Mouse (Mus musculus) liver, embryonic 15.5 days (tissue): ENCODE data around the gene Flt1. TPM values are rescaled to one million over a fixed set of nuclear protein-coding genes. Genes with fewer than 3 reads are reported as not detected.
A peak's percentile ranks its signal among the peaks of the same experiment; 100 is the strongest.

Experiments used
- ATAC-seq: fragments of 200-750 bp; cut with Nextera tagmentation; 2 replicates; pipeline ENCODE4 v1.8.0; 2017; ENCODE audit warnings: moderate number of reproducible peaks, mild to moderate bottlenecking, moderate library complexity; ENCODE audit not compliant: insufficient read depth
- H3K27ac ChIP-seq: fragments of 300-500 bp; sonication (generic); replicated peaks from 2 replicates; pipeline ENCODE4 v1.5.1; 2015; ENCODE audit warnings: mild to moderate bottlenecking, inconsistent platforms
- H3K27me3 ChIP-seq: fragments of 300-500 bp; sonication (generic); 2 replicates; pipeline ENCODE4 v1.6.1; 2015; ENCODE audit warnings: mild to moderate bottlenecking, inconsistent platforms
- H3K36me3 ChIP-seq: fragments of 300-500 bp; sonication (generic); replicated peaks from 2 replicates; pipeline ENCODE4 v1.6.1; 2015; ENCODE audit warnings: moderate library complexity, mild to moderate bottlenecking, inconsistent platforms
- H3K4me1 ChIP-seq: fragments of 300-500 bp; sonication (generic); replicated peaks from 2 replicates; pipeline ENCODE4 v1.6.1; 2015; ENCODE audit warnings: inconsistent platforms
- H3K4me2 ChIP-seq: fragments of 300-500 bp; sonication (generic); 2 replicates; pipeline ENCODE4 v1.6.1; 2015; ENCODE audit warnings: moderate library complexity, mild to moderate bottlenecking, inconsistent platforms
- H3K4me3 ChIP-seq: fragments of 300-500 bp; sonication (generic); replicated peaks from 2 replicates; pipeline ENCODE4 v1.5.1; 2015; ENCODE audit warnings: mild to moderate bottlenecking, inconsistent platforms
- H3K9ac ChIP-seq: fragments of 300-500 bp; sonication (generic); 2 replicates; pipeline ENCODE4 v1.6.1; 2015; ENCODE audit warnings: moderate library complexity, mild to moderate bottlenecking, inconsistent platforms
- H3K9me3 ChIP-seq: fragments of 300-500 bp; sonication (generic); replicated peaks from 2 replicates; pipeline ENCODE4 v1.6.1; 2016; ENCODE audit warnings: inconsistent platforms
- WGBS: fragments of 180-500 bp; shearing (Covaris S2); methylation state at CpG from one replicate; pipeline ENCODE4 v1.1.7; 2015; ENCODE audit warnings: mixed read lengths; ENCODE audit not compliant: insufficient replicate concordance; 5-methylcytosine and 5-hydroxymethylcytosine counted together
- polyA plus RNA-seq: library from polyadenylated mRNA; unstranded; fragments of >200 nt; fragmentation: Nextera tagmentation; extraction: Ambion mirVana; gene quantifications from 2 replicates; pipeline ENCODE4 v1.2.1, GENCODE M21; 2015

Flt1 gene
- polyA plus RNA-seq, 1 experiment from 2014 or later: 2.9 TPM

GRCm38 (mm10) chr5:147724391-147724790 lies 1.4 kb downstream of the Flt1 start:
- Histone ChIP-seq H3K4me3 (no peak overlapping the region), H3K27me3 (peaks cover 97% of the 10 kb centered on the region), H3K4me2 (peak overlapping the region; percentile 55; the same call in 1 of the 2 replicates), H3K27ac (no peak overlapping the region), H3K9me3 (no peaks in the 10 kb centered on the region), H3K9ac (no peak overlapping the region), H3K36me3 (no peaks in the 10 kb centered on the region), H3K4me1 (peaks cover 11% of the 10 kb centered on the region; the same call in 1 of the 2 replicates)
- WGBS: 1% methylated on average over 14 of the region's 14 CpGs
- ATAC-seq: no peak

GRCm38 (mm10) chr5:147723811-147724210 lies 2.0 kb downstream of the Flt1 start:
- no peak overlapping the region for H3K4me2 ChIP-seq
- peaks cover 11% of the 10 kb centered on the region; the same call in 1 of the 2 replicates for H3K4me1 ChIP-seq
- no peaks in the 10 kb centered on the region for H3K36me3 ChIP-seq
- no peak overlapping the region for H3K9ac ChIP-seq
- H3K9me3 ChIP-seq: no peaks in the 10 kb centered on the region
- WGBS: 5% methylated on average over 17 of the region's 17 CpGs
- no peak overlapping the region for H3K27ac ChIP-seq
- no peak overlapping the region for H3K4me3 ChIP-seq
- H3K27me3 ChIP-seq: peaks cover 97% of the 10 kb centered on the region
- ATAC-seq: no peak

- Histone ChIP-seq H3K4me3 (no peak overlapping the region), H3K4me2 (no peak overlapping the region), H3K9ac (no peak overlapping the region), H3K36me3 (no peaks in the 10 kb centered on the region), H3K9me3 (no peaks in the 10 kb centered on the region), H3K4me1 (peaks cover 11% of the 10 kb centered on the region; the same call in 1 of the 2 replicates), H3K27me3 (peaks cover 75% of the 10 kb centered on the region), H3K27ac (no peak overlapping the region)
- 6% methylated on average over 8 of the region's 8 CpGs for WGBS
- peak; percentile 42; the same call in 1 of the 2 replicates for ATAC-seq
Observed at GRCm38 (mm10) chr5:147721438-147721837, 4.4 kb downstream of the Flt1 start.

- H3K27me3 ChIP-seq: peaks cover 44% of the 10 kb centered on the region
- H3K4me1 ChIP-seq: no peaks in the 10 kb centered on the region
- no peak overlapping the region for H3K9ac ChIP-seq
- 73% methylated on average over 7 of the region's 7 CpGs for WGBS
- no peak for ATAC-seq
- H3K4me2 ChIP-seq: no peak overlapping the region
- no peak overlapping the region for H3K4me3 ChIP-seq
- no peaks in the 10 kb centered on the region for H3K36me3 ChIP-seq
- H3K9me3 ChIP-seq: no peaks in the 10 kb centered on the region
- H3K27ac ChIP-seq: no peak overlapping the region
Observed at GRCm38 (mm10) chr5:147718335-147718734, 7.5 kb downstream of the Flt1 start.

DNA sequence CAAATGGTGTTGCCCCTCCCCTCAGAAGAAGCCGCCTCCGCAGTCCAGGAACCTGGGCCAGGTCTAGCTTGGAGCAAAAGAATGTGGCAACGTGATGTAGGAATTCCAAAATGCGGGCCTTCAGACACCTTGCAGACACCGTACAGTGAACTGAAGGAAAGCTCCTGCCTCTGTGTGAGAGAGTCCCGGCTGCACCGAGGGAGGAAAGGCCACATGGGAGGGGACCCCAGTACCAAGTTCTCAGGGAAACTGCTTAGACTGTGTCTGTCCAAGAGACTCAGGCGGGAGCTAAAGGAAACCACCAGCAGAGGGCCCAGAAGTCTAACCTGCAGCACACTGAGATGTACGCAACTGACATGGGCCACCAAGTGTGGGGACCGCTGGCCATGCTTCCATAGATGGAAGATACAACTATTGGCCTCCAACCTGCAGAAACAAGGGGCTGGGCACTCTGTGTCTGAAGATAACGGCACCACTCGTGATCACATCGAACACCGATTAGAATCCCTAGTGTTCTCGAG lies 9.1 kb downstream of the Flt1 start:
- no peak overlapping the region for H3K4me2 ChIP-seq
- H3K27ac ChIP-seq: no peak overlapping the region
- no peaks in the 10 kb centered on the region for H3K36me3 ChIP-seq
- H3K4me1 ChIP-seq: no peaks in the 10 kb centered on the region
- H3K9ac ChIP-seq: no peak overlapping the region
- H3K4me3 ChIP-seq: no peak overlapping the region
- no peaks in the 10 kb centered on the region for H3K9me3 ChIP-seq
- WGBS: 67% methylated on average over 15 of the region's 15 CpGs
- peaks cover 30% of the 10 kb centered on the region for H3K27me3 ChIP-seq
- ATAC-seq: no peak

- H3K36me3 ChIP-seq: no peaks in the 10 kb centered on the region
- H3K9ac ChIP-seq: no peak overlapping the region
- 68% methylated on average over 9 of the region's 9 CpGs for WGBS
- ATAC-seq: no peak
- no peaks in the 10 kb centered on the region for H3K9me3 ChIP-seq
- no peak overlapping the region for H3K4me3 ChIP-seq
- H3K27ac ChIP-seq: no peak overlapping the region
- H3K4me2 ChIP-seq: no peak overlapping the region
- H3K4me1 ChIP-seq: no peaks in the 10 kb centered on the region
- H3K27me3 ChIP-seq: peaks cover 25% of the 10 kb centered on the region
Observed at GRCm38 (mm10) chr5:147716276-147716675, 9.5 kb downstream of the Flt1 start.

GRCm38 (mm10) chr5:147715391-147715790 lies 10.4 kb downstream of the Flt1 start:
- Histone ChIP-seq H3K4me2 (no peak overlapping the region), H3K4me1 (no peaks in the 10 kb centered on the region), H3K9ac (no peak overlapping the region), H3K36me3 (no peaks in the 10 kb centered on the region), H3K27me3 (peaks cover 16% of the 10 kb centered on the region), H3K9me3 (no peaks in the 10 kb centered on the region), H3K27ac (no peak overlapping the region), H3K4me3 (no peak overlapping the region)
- WGBS: 67% methylated on average over 13 of the region's 13 CpGs
- no peak for ATAC-seq

GRCm38 (mm10) chr5:147708500-147708899 lies 17.3 kb downstream of the Flt1 start:
- Histone ChIP-seq H3K9me3 (no peaks in the 10 kb centered on the region), H3K36me3 (no peaks in the 10 kb centered on the region), H3K4me1 (no peaks in the 10 kb centered on the region), H3K9ac (no peak overlapping the region), H3K27me3 (no peaks in the 10 kb centered on the region), H3K4me2 (no peak overlapping the region), H3K27ac (no peak overlapping the region), H3K4me3 (no peak overlapping the region)
- 66% methylated on average over 4 of the region's 4 CpGs for WGBS
- no peak for ATAC-seq

DNA sequence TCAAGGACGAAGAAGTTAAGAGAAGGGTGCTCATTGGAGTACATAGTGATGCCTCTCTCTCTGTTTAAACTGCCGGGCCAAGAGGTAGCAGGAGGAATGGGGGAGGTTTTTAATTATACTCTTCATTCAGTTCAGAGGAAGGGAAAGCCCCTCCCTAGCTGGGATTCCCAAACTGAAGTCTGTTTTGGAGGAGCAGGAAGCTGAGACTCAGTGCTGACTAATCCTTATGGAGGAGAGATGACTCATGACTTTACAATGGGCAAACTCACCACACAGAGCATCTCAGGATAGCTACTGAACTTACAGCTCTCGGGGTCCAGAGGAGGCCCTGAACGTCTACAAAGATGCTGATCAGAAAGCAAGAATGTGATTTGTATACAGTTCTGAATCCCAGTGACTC lies 18.3 kb downstream of the Flt1 start:
- H3K4me3 ChIP-seq: no peak overlapping the region
- no peak overlapping the region for H3K9ac ChIP-seq
- H3K36me3 ChIP-seq: no peaks in the 10 kb centered on the region
- H3K27me3 ChIP-seq: no peaks in the 10 kb centered on the region
- H3K4me1 ChIP-seq: no peaks in the 10 kb centered on the region
- 52% methylated on average over 4 of the region's 4 CpGs for WGBS
- no peak for ATAC-seq
- no peak overlapping the region for H3K4me2 ChIP-seq
- H3K9me3 ChIP-seq: no peaks in the 10 kb centered on the region
- no peak overlapping the region for H3K27ac ChIP-seq

DNA sequence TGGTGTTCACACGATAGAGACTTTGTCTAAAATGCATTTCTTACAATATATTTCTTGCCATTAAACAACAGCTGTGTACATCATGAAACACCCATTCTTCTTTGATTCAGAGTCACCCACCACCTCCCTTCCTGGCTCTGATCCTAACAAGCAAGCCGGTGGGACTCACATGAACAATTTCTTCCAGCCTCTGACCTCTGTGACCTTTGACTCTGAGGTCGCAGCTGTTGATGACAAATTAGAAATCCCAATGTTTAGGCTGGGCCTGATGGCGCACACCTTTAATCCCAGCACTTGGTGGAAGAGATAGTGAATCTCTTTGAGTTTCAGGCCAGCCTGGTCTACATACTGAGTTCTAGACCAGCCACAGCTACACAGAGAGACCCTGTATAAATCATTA lies 20.9 kb downstream of the Flt1 start:
- Histone ChIP-seq H3K27me3 (no peaks in the 10 kb centered on the region), H3K36me3 (no peaks in the 10 kb centered on the region), H3K9ac (no peak overlapping the region), H3K4me2 (no peak overlapping the region), H3K4me1 (no peaks in the 10 kb centered on the region), H3K4me3 (no peak overlapping the region), H3K9me3 (no peaks in the 10 kb centered on the region), H3K27ac (no peak overlapping the region)
- WGBS: 59% methylated on average over 4 of the region's 4 CpGs
- no peak for ATAC-seq

GRCm38 (mm10) chr5:147702423-147702822 lies 23.4 kb downstream of the Flt1 start:
- no peaks in the 10 kb centered on the region for H3K4me1 ChIP-seq
- H3K27me3 ChIP-seq: no peaks in the 10 kb centered on the region
- H3K9ac ChIP-seq: no peak overlapping the region
- H3K27ac ChIP-seq: no peak overlapping the region
- ATAC-seq: no peak
- no peaks in the 10 kb centered on the region for H3K9me3 ChIP-seq
- 61% methylated on average over 5 of the region's 5 CpGs for WGBS
- H3K4me2 ChIP-seq: no peak overlapping the region
- H3K36me3 ChIP-seq: no peaks in the 10 kb centered on the region
- H3K4me3 ChIP-seq: no peak overlapping the region

GRCm38 (mm10) chr5:147701024-147701423 lies 24.8 kb downstream of the Flt1 start:
- Histone ChIP-seq H3K4me1 (no peaks in the 10 kb centered on the region), H3K9me3 (no peaks in the 10 kb centered on the region), H3K36me3 (no peaks in the 10 kb centered on the region), H3K9ac (no peak overlapping the region), H3K4me2 (no peak overlapping the region), H3K27me3 (no peaks in the 10 kb centered on the region), H3K4me3 (no peak overlapping the region), H3K27ac (no peak overlapping the region)
- no peak for ATAC-seq
- WGBS: 52% methylated on average over 3 of the region's 3 CpGs
